Mouse (Mus musculus) lung, embryonic 16.5 days (tissue): ENCODE measurements around the gene Gm5136. TPM values are rescaled to one million over a fixed set of nuclear protein-coding genes. Genes with fewer than 3 reads are reported as not detected.

Experiments
- ATAC-seq: fragments of 200-750 bp; cut with Nextera tagmentation; 2 replicates; pipeline ENCODE4 v1.8.0; 2017; ENCODE audit warnings: low read depth, mild to moderate bottlenecking, moderate library complexity
- H3K27ac ChIP-seq: fragments of 300-500 bp; sonication (generic); 2 replicates; pipeline ENCODE4 v1.5.1; 2014; ENCODE audit warnings: mild to moderate bottlenecking, control low read depth, low read length
- H3K27me3 ChIP-seq: fragments of 300-500 bp; sonication (generic); 2 replicates; pipeline ENCODE4 v1.6.1; 2014; ENCODE audit warnings: low read depth, low read length, mixed read lengths; ENCODE audit not compliant: control insufficient read depth, insufficient read depth
- H3K36me3 ChIP-seq: fragments of 300-500 bp; sonication (generic); 2 replicates; pipeline ENCODE4 v1.6.1; 2014; ENCODE audit warnings: low read length; ENCODE audit not compliant: control insufficient read depth, insufficient read depth
- H3K4me1 ChIP-seq: fragments of 300-500 bp; sonication (generic); replicated peaks from 2 replicates; pipeline ENCODE4 v1.6.1; 2014; ENCODE audit warnings: low read length, mixed read lengths; ENCODE audit not compliant: control insufficient read depth, insufficient read depth
- H3K4me2 ChIP-seq: fragments of 300-500 bp; sonication (generic); 2 replicates; pipeline ENCODE4 v1.6.1; 2014; ENCODE audit warnings: low read depth, low read length, control low read depth
- H3K4me3 ChIP-seq: fragments of 300-500 bp; sonication (generic); 2 replicates; pipeline ENCODE4 v1.5.1; 2014; ENCODE audit warnings: mild to moderate bottlenecking, low read length, control low read depth
- H3K9ac ChIP-seq: fragments of 300-500 bp; sonication (generic); 2 replicates; pipeline ENCODE4 v1.6.1; 2014; ENCODE audit warnings: low read length, control low read depth
- H3K9me3 ChIP-seq: fragments of 300-500 bp; sonication (generic); 2 replicates; pipeline ENCODE4 v1.6.1; 2016; ENCODE audit warnings: low read length; ENCODE audit not compliant: control insufficient read depth
- WGBS: fragments of 180-500 bp; shearing (Covaris S2); extraction: QIAGEN DNeasy Blood & Tissue Kit; methylation state at CpG from one replicate; pipeline ENCODE4 v1.1.7; 2014; 5-methylcytosine and 5-hydroxymethylcytosine counted together
- polyA plus RNA-seq: library from polyadenylated mRNA; unstranded; fragments of >200 nt; fragmentation: Nextera tagmentation; extraction: Ambion mirVana; gene quantifications from 2 replicates; pipeline ENCODE4 v1.2.1, GENCODE M21; 2015

The Gm5136 gene
- polyA plus RNA-seq, 1 experiment from 2014 or later, result not detected

- H3K9me3 ChIP-seq, result no peaks in the 10 kb centered on the region
- ATAC-seq, result no peak
- H3K4me2 ChIP-seq, result no peak overlapping the region
- H3K9ac ChIP-seq, result no peak overlapping the region
- no peaks in the 10 kb centered on the region for H3K27me3 ChIP-seq
- H3K4me3 ChIP-seq, result no peak overlapping the region
- no peaks in the 10 kb centered on the region for H3K36me3 ChIP-seq
- WGBS, result 37% methylated on average over 5 of the region's 5 CpGs
- no peaks in the 10 kb centered on the region for H3K4me1 ChIP-seq
- no peak overlapping the region for H3K27ac ChIP-seq
These were observed 2.9 kb downstream of the Gm5136 start for GRCm38 (mm10) chr10:108697062-108697461.

DNA sequence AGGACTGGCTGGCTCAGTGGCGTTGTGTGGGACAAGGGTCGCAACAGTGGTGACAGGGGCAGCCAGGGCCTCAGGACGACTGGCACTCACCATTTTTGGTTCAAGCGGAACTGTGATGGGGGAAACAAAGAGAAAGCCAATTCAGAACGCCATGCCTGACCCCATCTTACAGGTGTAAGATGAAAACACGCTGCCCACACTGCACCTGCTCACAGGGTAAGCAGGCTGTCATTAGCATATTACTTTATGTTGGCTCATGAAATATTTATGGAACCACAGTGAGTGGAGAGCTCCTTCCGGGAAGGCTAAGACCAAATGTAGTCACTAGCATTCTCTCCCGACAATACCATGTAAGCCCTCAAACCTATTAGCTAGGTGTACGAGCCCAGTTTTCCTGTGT, 9.0 kb downstream of the Gm5136 start:
- Histone ChIP-seq H3K36me3 (no peaks in the 10 kb centered on the region), H3K9ac (no peak overlapping the region), H3K4me3 (no peak overlapping the region), H3K27me3 (no peaks in the 10 kb centered on the region), H3K9me3 (no peaks in the 10 kb centered on the region), H3K27ac (no peak overlapping the region), H3K4me1 (no peaks in the 10 kb centered on the region), H3K4me2 (no peak overlapping the region)
- no peak for ATAC-seq
- 72% methylated on average over 9 of the region's 9 CpGs for WGBS

DNA sequence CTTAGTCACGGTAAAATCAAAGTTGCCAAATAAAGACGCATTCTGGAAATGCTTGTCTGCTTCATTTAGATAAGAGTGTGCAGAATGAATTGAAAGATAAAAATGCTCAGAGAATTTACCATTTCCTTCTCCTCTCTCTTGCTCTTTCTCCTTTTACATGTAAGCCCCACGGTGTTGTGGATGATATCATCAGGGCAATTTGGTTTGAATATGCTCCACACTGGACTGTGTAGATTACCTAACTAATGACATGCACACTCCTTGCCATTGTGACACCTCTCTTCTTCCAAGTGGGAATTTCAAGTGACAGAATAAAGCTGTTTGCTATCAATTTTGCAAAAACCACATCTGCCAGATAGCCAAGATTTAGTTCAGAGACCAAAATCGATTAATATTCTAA, 13.3 kb downstream of the Gm5136 start:
- H3K4me3 ChIP-seq, result no peak overlapping the region
- H3K27me3 ChIP-seq, result no peaks in the 10 kb centered on the region
- H3K9me3 ChIP-seq, result no peaks in the 10 kb centered on the region
- no peaks in the 10 kb centered on the region for H3K36me3 ChIP-seq
- H3K4me1 ChIP-seq, result no peaks in the 10 kb centered on the region
- WGBS, result 50% methylated on average over 4 of the region's 4 CpGs
- H3K4me2 ChIP-seq, result no peak overlapping the region
- no peak overlapping the region for H3K9ac ChIP-seq
- no peak for ATAC-seq
- H3K27ac ChIP-seq, result no peak overlapping the region

- Histone ChIP-seq H3K9ac (no peak overlapping the region), H3K27me3 (no peaks in the 10 kb centered on the region), H3K4me2 (no peak overlapping the region), H3K9me3 (no peaks in the 10 kb centered on the region), H3K4me1 (no peaks in the 10 kb centered on the region), H3K4me3 (no peak overlapping the region), H3K27ac (no peak overlapping the region), H3K36me3 (no peaks in the 10 kb centered on the region)
- WGBS, result 32% methylated on average over 14 of the region's 14 CpGs
- ATAC-seq, result no peak
These were observed 20.1 kb downstream of the Gm5136 start for GRCm38 (mm10) chr10:108679675-108680390.

DNA sequence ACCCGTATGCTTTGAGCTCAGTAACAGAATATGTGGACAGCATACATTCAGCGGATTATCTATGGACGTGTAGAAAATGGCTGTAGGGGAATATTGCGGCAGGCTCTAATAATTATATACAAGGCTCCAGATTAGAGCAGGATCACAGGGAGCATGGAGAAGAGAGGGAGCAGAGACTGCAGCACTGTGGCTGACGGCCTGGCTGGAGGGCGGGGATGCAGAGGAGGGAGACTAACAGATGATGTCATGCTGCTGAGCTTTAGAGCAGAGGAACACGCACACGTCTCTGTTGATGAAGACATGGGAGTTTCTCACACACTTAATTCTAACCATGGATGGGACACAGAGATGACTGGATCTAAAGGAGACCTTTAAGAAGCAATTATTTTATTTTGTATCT, 22.9 kb downstream of the Gm5136 start:
- no peak for ATAC-seq
- H3K4me1 ChIP-seq, result no peaks in the 10 kb centered on the region
- no peak overlapping the region for H3K4me2 ChIP-seq
- H3K9ac ChIP-seq, result no peak overlapping the region
- H3K27me3 ChIP-seq, result no peaks in the 10 kb centered on the region
- H3K27ac ChIP-seq, result no peak overlapping the region
- H3K4me3 ChIP-seq, result no peak overlapping the region
- H3K9me3 ChIP-seq, result no peaks in the 10 kb centered on the region
- 72% methylated on average over 8 of the region's 8 CpGs for WGBS
- no peaks in the 10 kb centered on the region for H3K36me3 ChIP-seq

- Histone ChIP-seq H3K9ac (no peak overlapping the region), H3K27ac (no peak overlapping the region), H3K4me1 (no peaks in the 10 kb centered on the region), H3K9me3 (no peaks in the 10 kb centered on the region), H3K4me3 (no peak overlapping the region), H3K4me2 (no peak overlapping the region), H3K27me3 (no peaks in the 10 kb centered on the region), H3K36me3 (no peaks in the 10 kb centered on the region)
- ATAC-seq, result no peak
- WGBS, result 82% methylated on average over 3 of the region's 3 CpGs
These were observed 31.0 kb downstream of the Gm5136 start for GRCm38 (mm10) chr10:108668944-108669343.

- no peak for ATAC-seq
- Histone ChIP-seq H3K9me3 (no peaks in the 10 kb centered on the region), H3K27me3 (no peaks in the 10 kb centered on the region), H3K36me3 (no peaks in the 10 kb centered on the region), H3K4me3 (no peak overlapping the region), H3K4me2 (no peak overlapping the region), H3K9ac (no peak overlapping the region), H3K27ac (no peak overlapping the region), H3K4me1 (no peaks in the 10 kb centered on the region)
- 60% methylated on average over 3 of the region's 3 CpGs for WGBS
These were observed 39.7 kb downstream of the Gm5136 start for GRCm38 (mm10) chr10:108660295-108660694.

- no peak overlapping the region for H3K4me2 ChIP-seq
- WGBS, result 63% methylated on average over 2 of the region's 2 CpGs
- H3K27me3 ChIP-seq, result no peaks in the 10 kb centered on the region
These were observed 41.7 kb downstream of the Gm5136 start for GRCm38 (mm10) chr10:108658300-108658699.

DNA sequence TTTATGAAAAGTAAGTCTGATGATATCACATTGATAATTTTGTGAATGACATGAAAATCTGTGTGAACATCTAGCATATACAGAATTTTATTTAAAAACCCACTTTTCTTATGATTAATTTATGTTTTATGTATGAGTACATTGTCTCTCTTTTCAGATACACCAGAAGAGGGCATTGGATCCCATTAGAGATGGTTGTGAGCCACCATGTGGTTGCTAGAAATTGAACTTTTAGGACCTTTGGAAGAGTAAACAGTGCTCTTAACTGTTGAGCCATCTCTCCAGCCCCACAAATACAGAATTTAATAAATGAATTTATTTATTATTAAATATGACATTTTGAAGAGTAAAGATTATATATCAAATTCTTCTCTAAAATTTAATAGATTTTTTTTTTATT, 42.3 kb downstream of the Gm5136 start:
- ATAC-seq, result no peak
- H3K4me3 ChIP-seq, result no peak overlapping the region
- no peaks in the 10 kb centered on the region for H3K4me1 ChIP-seq
- no peak overlapping the region for H3K27ac ChIP-seq
- no peaks in the 10 kb centered on the region for H3K9me3 ChIP-seq
- no peak overlapping the region for H3K4me2 ChIP-seq
- no peaks in the 10 kb centered on the region for H3K36me3 ChIP-seq
- H3K27me3 ChIP-seq, result no peaks in the 10 kb centered on the region
- no peak overlapping the region for H3K9ac ChIP-seq

More at GRCm38 (mm10) chr10:108658300-108658699, 41.7 kb downstream of the Gm5136 start:
- no peak for ATAC-seq
- no peak overlapping the region for H3K9ac ChIP-seq
- H3K4me3 ChIP-seq, result no peak overlapping the region
- no peaks in the 10 kb centered on the region for H3K36me3 ChIP-seq
- no peak overlapping the region for H3K27ac ChIP-seq
- no peaks in the 10 kb centered on the region for H3K4me1 ChIP-seq
- H3K9me3 ChIP-seq, result no peaks in the 10 kb centered on the region

GRCm38 (mm10) chr10:108656898-108657297, 43.1 kb downstream of the Gm5136 start:
- no peak for ATAC-seq
- Histone ChIP-seq H3K4me1 (no peaks in the 10 kb centered on the region), H3K27me3 (no peaks in the 10 kb centered on the region), H3K27ac (no peak overlapping the region), H3K9me3 (no peaks in the 10 kb centered on the region), H3K4me3 (no peak overlapping the region), H3K4me2 (no peak overlapping the region), H3K36me3 (no peaks in the 10 kb centered on the region), H3K9ac (no peak overlapping the region)
- 59% methylated on average over 4 of the region's 4 CpGs for WGBS
